Mouse (Mus musculus): Measurements from ENCODE around the gene Farsa. TPM values are rescaled to one million over a fixed set of nuclear protein-coding genes. Genes with fewer than 3 reads are reported as not detected.

Gene Farsa
- polyA plus RNA-seq (2017; shearing (Covaris generic)), result 102 TPM

DNA sequence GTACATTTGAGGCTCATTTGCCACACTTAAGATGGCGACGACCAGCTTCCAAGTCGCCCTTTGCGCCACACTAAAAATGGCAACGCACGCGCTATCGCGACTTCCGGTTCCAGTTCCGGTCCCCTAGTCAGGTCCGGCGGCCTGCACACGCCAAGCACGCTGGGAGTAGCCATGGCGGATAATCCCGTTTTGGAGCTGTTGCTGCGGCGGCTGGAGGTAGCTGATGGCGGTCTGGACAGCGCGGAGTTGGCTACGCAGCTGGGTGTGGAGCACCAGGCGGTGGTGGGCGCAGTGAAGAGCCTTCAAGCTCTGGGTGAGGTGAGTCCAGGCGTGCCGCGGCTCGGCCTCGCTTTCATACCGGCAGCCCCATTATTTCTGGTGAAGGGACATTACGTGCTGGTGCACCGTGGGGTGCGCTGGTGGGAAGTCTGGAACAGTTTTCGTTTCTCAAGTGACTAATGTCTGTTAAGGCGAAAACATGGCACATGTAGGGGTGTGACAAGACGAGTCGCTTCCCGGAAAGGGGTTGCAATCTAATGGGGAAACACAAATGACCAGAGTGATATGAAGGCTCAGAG, at the start of gene Farsa:
Gene Farsa, plus strand, starts transcription at position 126 of the 578 bp plus-strand sequence.

DNA sequence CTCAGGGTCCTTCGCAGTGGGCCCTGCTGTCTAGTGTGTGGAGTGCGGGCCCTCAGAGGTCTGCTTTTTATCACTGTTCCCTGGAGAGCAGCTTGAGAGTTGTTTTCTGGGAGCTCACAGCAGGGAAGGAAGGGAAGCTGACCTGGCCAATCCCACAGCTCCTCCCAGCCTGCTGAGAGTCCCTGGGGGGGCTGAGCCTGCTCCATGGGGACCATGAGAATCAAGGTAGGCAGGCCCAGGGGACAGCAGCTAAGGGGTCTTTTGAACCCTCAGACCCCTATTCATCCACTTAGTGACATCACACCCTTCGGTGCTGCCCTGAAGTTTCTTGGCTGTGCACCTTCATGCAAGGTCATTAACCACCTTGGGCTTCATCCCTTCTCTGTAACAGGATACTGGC, 34.1 kb upstream of the Farsa start, which contains the start of gene Dand5:
Gene Dand5, minus strand, starts transcription at position 101 of the 400 bp plus-strand sequence.

DNA sequence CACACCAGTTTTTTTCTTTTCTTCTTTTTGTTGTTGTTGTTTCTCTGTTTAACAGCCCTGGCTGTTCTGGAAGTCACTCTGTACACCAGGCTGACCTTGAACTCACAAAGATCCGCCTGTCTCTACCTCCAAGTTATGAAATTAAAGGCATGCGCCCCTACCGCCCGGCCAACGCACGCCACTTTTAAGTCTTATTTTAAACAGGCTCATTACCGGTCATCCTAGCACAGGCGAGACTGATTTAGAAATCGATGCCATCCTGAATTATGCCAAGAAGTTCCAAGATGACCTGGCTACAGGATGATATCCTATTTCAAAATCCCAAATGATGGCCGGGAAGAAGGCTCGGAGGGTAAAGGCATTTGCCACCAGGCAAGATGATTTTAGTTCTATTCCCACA, 25.3 kb upstream of the Farsa start, which contains the start of gene Gadd45gip1:
Gene Gadd45gip1, plus strand, starts transcription at position 33 of the 400 bp plus-strand sequence.

DNA sequence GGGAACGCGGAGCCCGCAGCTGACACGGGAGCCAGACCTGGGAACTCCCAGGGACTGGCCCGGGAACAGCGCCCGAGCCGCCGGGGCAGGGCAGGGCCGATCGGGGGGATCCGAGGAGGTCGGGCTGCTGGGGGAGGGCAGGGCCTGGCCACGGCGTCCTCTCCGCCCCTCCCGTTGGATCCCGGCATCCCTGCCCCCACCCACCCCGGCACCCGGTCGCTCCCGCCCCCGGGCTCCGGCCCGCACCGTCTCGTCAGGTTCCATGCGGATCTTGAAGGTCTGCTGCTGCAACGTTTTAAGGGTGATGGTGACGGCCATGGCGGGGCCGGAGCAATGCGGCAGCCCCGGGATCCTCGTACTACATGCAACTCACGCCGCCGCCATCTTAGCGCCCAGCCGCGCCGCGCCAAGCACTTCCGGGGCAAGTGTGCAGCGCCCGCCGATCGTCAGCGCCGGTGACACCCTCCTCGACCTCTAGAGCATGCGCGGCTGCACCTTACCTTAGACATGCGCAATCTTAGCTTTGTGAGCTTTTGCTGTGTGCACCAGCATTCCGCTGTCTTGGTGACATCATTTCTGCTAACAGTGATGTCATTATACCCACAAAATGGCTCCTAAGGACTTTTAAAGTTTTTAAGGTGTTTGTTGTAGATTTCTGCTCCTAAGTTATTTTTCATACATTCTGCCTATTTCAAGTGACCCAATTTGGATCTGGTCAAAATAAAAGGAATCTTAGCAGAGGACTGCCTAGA, 16.4 kb upstream of the Farsa start, which contains the start of gene Rad23a:
Gene Rad23a, minus strand, starts transcription at position 418 of the 752 bp plus-strand sequence.

DNA sequence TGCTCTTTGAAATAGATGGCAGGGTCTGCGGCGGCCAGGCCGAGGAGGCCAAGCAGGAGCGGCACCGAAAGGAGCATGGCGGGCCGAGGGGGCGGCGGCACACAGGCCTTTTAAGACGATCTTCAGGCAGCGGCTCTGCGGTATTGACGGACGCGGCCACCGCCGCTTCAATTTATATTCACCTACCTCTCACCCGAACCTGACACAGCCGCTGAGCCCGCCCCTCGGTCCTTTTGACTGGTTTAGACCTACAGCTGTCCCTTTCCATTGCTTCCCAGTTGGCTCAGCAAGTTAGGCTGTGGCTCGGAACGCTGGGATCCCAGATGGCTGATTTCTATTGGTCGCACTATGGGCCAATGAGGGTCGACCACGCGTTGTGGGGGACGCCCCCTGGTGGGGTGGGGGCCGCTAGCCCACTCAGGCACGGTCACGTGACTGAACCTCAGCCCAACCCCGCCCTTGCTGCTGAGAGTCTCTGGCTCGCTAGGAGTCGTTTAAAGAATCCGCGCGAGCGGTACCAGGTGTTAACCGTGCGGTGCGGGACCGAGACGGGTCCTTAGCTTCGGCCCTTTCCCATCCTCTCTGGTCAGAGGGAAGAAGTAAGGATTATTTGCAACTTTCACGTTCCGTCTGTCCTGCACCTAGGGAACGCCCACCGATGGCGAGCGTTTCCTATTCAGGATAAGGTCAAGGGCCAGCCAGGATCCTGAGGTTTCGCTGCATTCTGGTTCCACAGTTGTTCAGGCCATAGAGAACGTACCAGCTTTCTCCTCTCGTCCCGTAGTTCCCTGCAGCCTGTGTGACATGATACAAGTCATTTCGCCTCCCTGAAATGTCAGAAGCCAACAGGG, 9.8 kb upstream of the Farsa start, which contains the start of gene Calr:
Gene Calr, minus strand, starts transcription at position 213 of the 851 bp plus-strand sequence.

DNA sequence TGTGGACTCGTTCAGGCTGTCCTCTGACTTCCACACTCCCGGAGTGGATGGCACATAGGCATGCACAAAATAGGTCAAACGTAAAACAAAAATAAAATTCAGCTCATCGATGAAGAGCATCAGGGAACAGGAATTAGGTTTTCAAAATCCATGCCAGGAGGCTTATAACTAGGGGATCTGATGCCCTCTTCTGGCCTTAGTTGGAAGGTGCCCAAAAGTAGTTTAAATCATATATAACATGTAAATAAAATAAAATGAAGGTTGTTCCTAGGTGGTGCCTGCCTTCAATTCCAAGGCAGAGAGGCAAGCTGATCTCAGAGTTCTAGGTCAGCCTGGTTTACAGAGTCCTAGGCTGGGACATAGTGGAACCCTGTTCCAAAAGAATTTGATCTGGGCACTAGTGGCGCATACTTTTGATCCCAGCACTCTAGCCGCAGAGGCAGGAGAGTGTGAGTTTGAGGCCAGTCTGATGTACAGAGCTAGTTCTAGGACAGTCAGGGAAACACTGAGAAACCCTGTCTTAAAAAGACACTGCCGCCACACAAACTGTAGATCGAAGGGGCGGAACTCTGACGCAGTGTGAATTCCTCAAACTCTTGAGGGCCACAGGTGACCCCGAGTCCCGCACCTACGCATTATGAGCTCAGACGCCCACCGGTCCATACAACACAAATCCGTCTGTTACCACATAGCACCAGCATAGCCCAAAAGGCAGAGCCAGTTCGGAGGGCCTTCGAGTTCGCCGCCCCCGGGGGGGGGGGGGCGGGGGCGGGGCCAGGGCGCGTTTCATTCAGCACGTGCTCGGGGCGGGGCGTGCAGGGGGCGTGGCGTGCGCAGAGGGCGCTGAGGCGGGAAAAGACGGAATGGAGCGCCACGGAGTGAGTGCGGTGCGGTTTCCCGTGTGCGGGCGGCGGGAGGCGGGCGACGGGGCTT, 14.9 kb downstream of the Farsa start, which contains the start of gene Syce2:
Gene Syce2, plus strand, starts transcription at position 736 of the 933 bp plus-strand sequence.

DNA sequence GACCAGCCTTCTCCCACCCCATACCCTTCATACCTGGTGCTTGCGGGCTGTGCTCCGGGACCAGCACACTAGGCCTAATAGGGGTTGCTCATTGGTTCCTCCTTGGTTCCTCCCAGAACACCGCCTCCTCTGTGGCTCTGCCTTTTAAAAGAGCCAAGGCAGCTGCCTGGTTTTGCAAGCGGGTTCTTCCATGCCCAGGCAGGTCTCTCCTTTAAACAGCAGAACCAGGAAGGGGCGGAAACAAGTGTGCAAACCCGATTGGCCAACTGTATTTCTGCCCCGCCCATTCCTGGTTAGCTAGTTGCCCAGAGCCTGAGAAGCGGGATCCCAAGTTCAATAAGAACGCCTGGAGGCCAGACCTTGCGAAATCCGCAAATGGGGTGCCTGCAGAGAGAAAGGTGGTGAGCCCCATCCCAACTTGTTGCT, 36.9 kb downstream of the Farsa start, which contains the start of gene Gcdh:
Gene Gcdh, minus strand, starts transcription at position 213 of the 426 bp plus-strand sequence.

DNA sequence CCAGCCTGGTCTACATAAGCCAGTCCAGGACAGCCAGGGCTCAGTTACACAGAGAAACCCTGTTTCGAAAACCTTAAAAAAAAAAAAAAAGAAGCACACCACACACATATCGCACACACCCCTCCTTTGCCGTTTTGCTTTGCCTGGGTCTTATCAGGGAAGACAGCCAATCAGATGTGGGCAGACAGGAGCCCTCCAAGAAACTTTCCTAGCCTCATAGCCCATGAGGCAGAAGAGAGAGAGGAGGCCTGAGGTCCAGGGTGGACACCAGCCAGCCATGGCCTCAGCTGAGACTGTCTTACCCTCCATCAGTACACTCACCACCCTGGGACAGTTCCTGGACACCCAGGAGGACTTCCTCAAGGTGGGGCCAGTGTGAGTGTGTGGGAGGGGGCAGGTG, 45.0 kb downstream of the Farsa start, which contains the start of gene Klf1:
Gene Klf1, plus strand, starts transcription at position 177 of the 400 bp plus-strand sequence.

DNA sequence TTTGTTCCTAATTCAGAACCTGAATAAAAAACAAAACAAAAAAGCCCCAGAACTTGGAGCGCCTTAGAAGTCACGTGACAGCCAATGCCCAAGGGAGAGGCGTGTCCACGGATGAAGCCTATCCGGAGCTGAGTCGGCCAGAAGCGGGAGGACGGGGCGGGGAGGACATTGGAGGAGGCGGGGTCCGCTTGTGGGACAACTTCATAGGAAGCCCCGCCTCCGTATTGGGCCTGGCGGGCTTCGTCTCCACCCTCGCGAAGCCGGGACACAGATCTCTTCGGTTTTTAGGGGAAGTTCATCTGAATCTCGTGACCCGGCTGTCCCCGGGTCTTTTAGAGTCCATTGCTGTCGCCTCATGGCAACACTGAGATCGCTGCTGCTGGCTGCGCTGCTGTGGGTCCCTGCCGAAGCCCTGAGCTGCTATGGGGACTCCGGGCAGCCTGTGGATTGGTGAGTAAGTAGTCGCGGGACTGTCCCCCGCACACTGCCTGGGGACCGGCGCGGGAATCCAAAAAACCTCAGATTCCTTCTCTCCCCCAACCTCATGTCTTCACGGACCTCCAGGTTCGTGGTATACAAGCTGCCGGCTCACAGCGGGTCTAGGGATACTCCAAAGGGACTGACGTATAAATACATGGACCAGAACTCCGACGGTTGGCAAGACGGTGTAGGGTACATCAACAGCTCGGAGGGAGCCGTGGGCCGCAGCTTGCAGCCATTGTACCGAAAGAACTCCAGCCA, 51.8 kb downstream of the Farsa start, which contains the start of gene Dnase2a:
Gene Dnase2a, plus strand, starts transcription at position 140 of the 741 bp plus-strand sequence.

Other genes starting within 250 kb of the Farsa start
- 290 TPM for gene Ier2, start 194.1 kb upstream of the Farsa start, polyA plus RNA-seq (2017; shearing (Covaris generic))
- gene Trmt1, start 170.7 kb upstream of the Farsa start, polyA plus RNA-seq (2017; shearing (Covaris generic)), result 59.3 TPM
- gene Nacc1, start 169.1 kb upstream of the Farsa start, polyA plus RNA-seq (2017; shearing (Covaris generic)), result 19.2 TPM
- 0.78 TPM for gene Lyl1, start 155.5 kb upstream of the Farsa start, polyA plus RNA-seq (2017; shearing (Covaris generic))
- 28.5 TPM for gene G430095P16Rik, start 134.0 kb upstream of the Farsa start, polyA plus RNA-seq (2017; shearing (Covaris generic))
- 12.6 TPM for gene Nfix, start 56.6 kb upstream of the Farsa start, polyA plus RNA-seq (2017; shearing (Covaris generic))
- 6.6 TPM for gene Dand5, start 34.2 kb upstream of the Farsa start, polyA plus RNA-seq (2017; shearing (Covaris generic))
- 33.5 TPM for gene Gadd45gip1, start 25.5 kb upstream of the Farsa start, polyA plus RNA-seq (2017; shearing (Covaris generic))
- gene Rad23a, start 16.3 kb upstream of the Farsa start, polyA plus RNA-seq (2017; shearing (Covaris generic)), result 212 TPM
- gene Calr, start 10.1 kb upstream of the Farsa start, polyA plus RNA-seq (2017; shearing (Covaris generic)), result 491 TPM
- gene Syce2, start 15.1 kb downstream of the Farsa start, polyA plus RNA-seq (2017; shearing (Covaris generic)), result 4.5 TPM
- gene Gcdh, start 36.9 kb downstream of the Farsa start, polyA plus RNA-seq (2017; shearing (Covaris generic)), result 39.3 TPM
- 0.16 TPM for gene Klf1, start 44.9 kb downstream of the Farsa start, polyA plus RNA-seq (2017; shearing (Covaris generic))
- gene Dnase2a, start 51.6 kb downstream of the Farsa start, polyA plus RNA-seq (2017; shearing (Covaris generic)), result 14.6 TPM
- gene Mast1, start 80.4 kb downstream of the Farsa start, polyA plus RNA-seq (2017; shearing (Covaris generic)), result 1.2 TPM
- 0.19 TPM for gene Rtbdn, start 90.0 kb downstream of the Farsa start, polyA plus RNA-seq (2017; shearing (Covaris generic))
- not detected for gene Gm49661, start 112.4 kb downstream of the Farsa start, polyA plus RNA-seq (2017; shearing (Covaris generic))
- 181 TPM for gene Prdx2, start 112.6 kb downstream of the Farsa start, polyA plus RNA-seq (2017; shearing (Covaris generic))
- gene Rnaseh2a, start 112.8 kb downstream of the Farsa start, polyA plus RNA-seq (2017; shearing (Covaris generic)), result 99.4 TPM
- 673 TPM for gene Junb, start 121.7 kb downstream of the Farsa start, polyA plus RNA-seq (2017; shearing (Covaris generic))
- gene Hook2, start 133.6 kb downstream of the Farsa start, polyA plus RNA-seq (2017; shearing (Covaris generic)), result 10.7 TPM
- gene Best2, start 157.5 kb downstream of the Farsa start, polyA plus RNA-seq (2017; shearing (Covaris generic)), result not detected
- gene Asna1, start 168.3 kb downstream of the Farsa start, polyA plus RNA-seq (2017; shearing (Covaris generic)), result 52.2 TPM
- gene Trir, start 169.8 kb downstream of the Farsa start, polyA plus RNA-seq (2017; shearing (Covaris generic)), result 206 TPM
- 34.3 TPM for gene Tnpo2, start 179.9 kb downstream of the Farsa start, polyA plus RNA-seq (2017; shearing (Covaris generic))
- 6.5 TPM for gene Fbxw9, start 203.1 kb downstream of the Farsa start, polyA plus RNA-seq (2017; shearing (Covaris generic))
- 0.81 TPM for gene Gm5741, start 211.0 kb downstream of the Farsa start, polyA plus RNA-seq (2017; shearing (Covaris generic))
- gene Dhps, start 214.8 kb downstream of the Farsa start, polyA plus RNA-seq (2017; shearing (Covaris generic)), result 92.5 TPM
- 173 TPM for gene Wdr83os, start 223.8 kb downstream of the Farsa start, polyA plus RNA-seq (2017; shearing (Covaris generic))
- gene Wdr83, start 224.3 kb downstream of the Farsa start, polyA plus RNA-seq (2017; shearing (Covaris generic)), result 42.2 TPM
- 124 TPM for gene Man2b1, start 226.3 kb downstream of the Farsa start, polyA plus RNA-seq (2017; shearing (Covaris generic))

Measured in CD4-positive, CD25-positive, alpha-beta regulatory T cell (primary cell).